Mouse (Mus musculus) thymus, postnatal 4 days (tissue): ENCODE measurements around the gene Cntrob.
A peak's percentile ranks its signal among the peaks of the same experiment; 100 is the strongest.

ENCODE experiments used
- DNase-seq: peaks from one replicate; pipeline ENCODE4 v3.0.0; 2021

The Cntrob gene

GRCm38 (mm10) chr11:69323667-69324111 is at the start of gene Cntrob, which contains the start of gene Trappc1:
Gene Cntrob (minus strand): TSS chr11:69323775.
Gene Trappc1 (plus strand): TSS chr11:69323980.
- peak; percentile 99 for DNase-seq

- DNase-seq = peak; percentile 32
Observed at GRCm38 (mm10) chr11:69372780-69373170, 49.2 kb upstream of the Cntrob start.

GRCm38 (mm10) chr11:69372056-69372779 is 48.6 kb upstream of the Cntrob start:
- DNase-seq = peak; percentile 15

GRCm38 (mm10) chr11:69371601-69372000 is 48.0 kb upstream of the Cntrob start:
- DNase-seq = no peak

GRCm38 (mm10) chr11:69370817-69371215 is 47.2 kb upstream of the Cntrob start:
- DNase-seq = no peak

- DNase-seq = no peak
Observed at GRCm38 (mm10) chr11:69369990-69370816, 46.6 kb upstream of the Cntrob start.

- DNase-seq = peak; percentile 44
Observed at GRCm38 (mm10) chr11:69369215-69369989, 45.8 kb upstream of the Cntrob start, which contains the start of gene Chd3. Gene Chd3 (minus strand): TSS chr11:69369406.

GRCm38 (mm10) chr11:69368356-69369214 is 45.0 kb upstream of the Cntrob start:
- DNase-seq = peak; percentile 67

- no peak for DNase-seq
Observed at GRCm38 (mm10) chr11:69367616-69368355, 44.2 kb upstream of the Cntrob start.

- peak; percentile 42 for DNase-seq
Observed at GRCm38 (mm10) chr11:69366855-69367615, 43.5 kb upstream of the Cntrob start.

- peak; percentile 84 for DNase-seq
Observed at GRCm38 (mm10) chr11:69366157-69366854, 42.7 kb upstream of the Cntrob start.

- DNase-seq = no peak
Observed at GRCm38 (mm10) chr11:69365722-69366121, 42.1 kb upstream of the Cntrob start.

GRCm38 (mm10) chr11:69364910-69365309 is 41.3 kb upstream of the Cntrob start:
- peak; percentile 33 for DNase-seq

- DNase-seq = no peak
Observed at GRCm38 (mm10) chr11:69364376-69364775, 40.8 kb upstream of the Cntrob start.

- DNase-seq = no peak
Observed at GRCm38 (mm10) chr11:69362479-69362878, 38.9 kb upstream of the Cntrob start.

GRCm38 (mm10) chr11:69362021-69362420 is 38.4 kb upstream of the Cntrob start:
- peak; percentile 28 for DNase-seq

- DNase-seq = no peak
Observed at GRCm38 (mm10) chr11:69357690-69358089, 34.1 kb upstream of the Cntrob start.

GRCm38 (mm10) chr11:69356544-69356943 is 33.0 kb upstream of the Cntrob start:
- DNase-seq = no peak

GRCm38 (mm10) chr11:69346441-69346840 is 22.9 kb upstream of the Cntrob start:
- DNase-seq = no peak
